Mouse (Mus musculus) cerebellum, adult 2 months (tissue): ENCODE results near the gene Pdhb.

Source experiments
- CTCF ChIP-seq: fragments of 200-500 bp; IDR thresholded peaks from 2 replicates; pipeline ENCODE4 v1.5.1; 2011; ENCODE audit warnings: low read depth, mild to moderate bottlenecking, control low read depth, low read length, moderate library complexity, borderline replicate concordance; ENCODE audit not compliant: insufficient read depth
- POLR2A ChIP-seq: fragments of 200-500 bp; IDR thresholded peaks from 2 replicates; pipeline ENCODE4 v1.6.1; 2011; ENCODE audit warnings: low read length, control low read depth, borderline replicate concordance; ENCODE audit not compliant: insufficient read depth

DNA sequence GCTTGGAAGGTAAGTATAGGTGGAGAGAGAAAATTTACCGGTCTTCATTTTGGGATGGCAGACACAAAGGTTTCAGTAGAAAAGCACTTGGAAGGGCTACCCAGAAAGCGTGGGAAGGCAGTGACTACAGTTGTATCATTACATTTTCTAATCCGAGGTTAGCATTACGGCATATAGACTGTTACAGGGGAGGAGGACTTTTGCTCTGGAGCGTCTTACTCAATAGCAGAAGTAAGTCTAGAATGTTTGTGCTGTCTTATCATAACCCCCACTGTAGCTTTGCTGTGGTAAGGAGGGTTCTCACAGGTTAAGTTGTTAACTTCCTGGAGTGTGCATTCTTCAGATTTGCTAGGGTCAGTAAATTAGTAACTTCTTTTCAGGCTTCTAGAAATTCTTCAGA is 43.3 kb upstream of the Pdhb start:
- TF ChIP-seq POLR2A (no peak), CTCF (no peak)
